Mouse (Mus musculus) thymus, adult 2 months (tissue): Measurements from ENCODE around the gene Mdga1. TPM values are rescaled to one million over a fixed set of nuclear protein-coding genes. Genes with fewer than 3 reads are reported as not detected.

Experiments
- DNase-seq: peaks from one replicate; pipeline ENCODE4 v3.0.0; 2021
- H3K27ac ChIP-seq: fragments of 200-500 bp; 2 replicates; pipeline ENCODE4 v1.5.1; 2012; ENCODE audit warnings: low read length, control low read depth; ENCODE audit not compliant: control insufficient read depth, insufficient read depth
- H3K27me3 ChIP-seq: fragments of 200-500 bp; 2 replicates; pipeline ENCODE4 v1.6.1; 2012; ENCODE audit warnings: mild to moderate bottlenecking, low read length, moderate library complexity, mixed read lengths; ENCODE audit not compliant: control insufficient read depth, insufficient read depth
- H3K36me3 ChIP-seq: fragments of 200-500 bp; 2 replicates; pipeline ENCODE4 v1.6.1; 2012; ENCODE audit warnings: mild to moderate bottlenecking, low read length, moderate library complexity; ENCODE audit not compliant: control insufficient read depth, insufficient read depth
- H3K4me1 ChIP-seq: fragments of 200-500 bp; replicated peaks from 2 replicates; pipeline ENCODE4 v1.6.1; 2012; ENCODE audit warnings: low read length; ENCODE audit not compliant: control insufficient read depth, insufficient read depth
- H3K4me3 ChIP-seq: fragments of 200-500 bp; 2 replicates; pipeline ENCODE4 v1.5.1; 2012; ENCODE audit warnings: mild to moderate bottlenecking, low read length, control low read depth, moderate library complexity; ENCODE audit not compliant: control insufficient read depth, insufficient read depth
- CTCF ChIP-seq: fragments of 200-500 bp; IDR thresholded peaks from 2 replicates; pipeline ENCODE4 v1.5.1; 2012; ENCODE audit warnings: mild to moderate bottlenecking, control low read depth, low read length, moderate library complexity, borderline replicate concordance; ENCODE audit not compliant: control insufficient read depth, poor library complexity, insufficient read depth; ENCODE audit errors: extremely low read depth
- POLR2A ChIP-seq: fragments of 200-500 bp; IDR thresholded peaks from 2 replicates; pipeline ENCODE4 v1.6.1; 2012; ENCODE audit warnings: mild to moderate bottlenecking, low read length, control low read depth, moderate library complexity; ENCODE audit not compliant: control insufficient read depth, poor library complexity, insufficient read depth; ENCODE audit errors: extremely low read depth
- WGBS: fragments of 180-500 bp; shearing (Covaris S2); methylation state at CpG from one replicate; pipeline ENCODE4 v1.1.7; 2018; 5-methylcytosine and 5-hydroxymethylcytosine counted together
- polyA plus RNA-seq: library from polyadenylated mRNA; depleted of rRNA; stranded (reverse); fragments of >200 nt; gene quantifications from 2 replicates; pipeline ENCODE4 v1.2.3, GENCODE M21; 2012

Gene Mdga1
- polyA plus RNA-seq, 1 experiment = 16.1 TPM

DNA sequence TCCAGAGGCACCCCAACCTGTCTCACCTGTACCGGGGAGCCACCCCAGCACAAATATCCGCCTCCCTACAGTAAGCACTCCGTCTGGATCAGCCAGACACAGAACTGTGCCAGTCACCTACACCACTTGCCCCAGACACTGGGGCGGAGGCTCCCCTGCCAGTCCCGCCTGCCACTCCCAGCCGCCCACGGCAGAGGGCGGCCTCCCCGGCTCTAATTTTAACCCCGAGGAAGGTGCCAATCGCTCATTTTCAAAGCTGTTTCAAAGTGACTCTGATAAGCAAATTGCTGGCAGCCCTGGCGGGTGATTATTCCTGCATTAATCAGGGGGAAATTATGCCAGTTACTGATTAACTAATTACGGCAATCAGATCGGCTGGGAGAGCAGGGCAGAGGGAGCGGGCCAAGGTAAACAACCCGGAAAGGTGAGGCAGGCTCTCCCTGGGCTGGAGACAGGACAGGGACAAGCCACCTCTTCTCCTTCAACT, 41.1 kb downstream of the Mdga1 start:
- H3K4me1 ChIP-seq = no peaks in the 10 kb centered on the region
- no peaks in the 10 kb centered on the region for H3K36me3 ChIP-seq
- H3K27ac ChIP-seq = no peak overlapping the region
- H3K27me3 ChIP-seq = no peaks in the 10 kb centered on the region
- no peak overlapping the region for H3K4me3 ChIP-seq
- TF ChIP-seq POLR2A (no peak), CTCF (0 out of 2 replicates have a peak, but pooled peaks have one; percentile 29)
- 47% methylated on average over 16 of the region's 16 CpGs for WGBS
- DNase-seq = peak; percentile 35

GRCm38 (mm10) chr17:29925608-29926606, 44.0 kb downstream of the Mdga1 start:
- no peak overlapping the region for H3K27ac ChIP-seq
- H3K4me3 ChIP-seq = no peak overlapping the region
- DNase-seq = no peak
- TF ChIP-seq POLR2A (no peak), CTCF (no peak)
- H3K27me3 ChIP-seq = no peaks in the 10 kb centered on the region
- WGBS = 85% methylated on average over 26 of the region's 26 CpGs
- no peaks in the 10 kb centered on the region for H3K4me1 ChIP-seq
- no peaks in the 10 kb centered on the region for H3K36me3 ChIP-seq

DNA sequence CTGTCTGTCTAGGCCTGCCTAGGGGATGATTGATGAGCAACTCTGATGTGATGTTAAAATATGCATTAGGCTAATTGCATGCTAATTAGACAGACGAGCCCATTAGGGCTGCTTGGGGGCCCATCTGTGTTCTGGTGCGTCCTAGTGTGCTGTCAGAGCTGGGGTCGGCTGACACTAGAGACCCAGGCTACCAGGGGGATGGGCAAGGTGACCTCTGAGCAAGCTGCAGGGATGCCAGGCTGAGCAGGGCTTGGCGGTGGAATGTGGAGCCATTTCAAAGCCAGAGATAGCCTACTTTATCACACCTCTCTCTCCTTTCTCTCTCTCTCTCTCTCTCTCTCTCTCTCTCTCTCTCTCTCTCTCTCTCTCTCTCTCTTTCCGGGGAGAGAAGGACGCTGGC, 49.8 kb downstream of the Mdga1 start:
- Histone ChIP-seq H3K4me3 (no peak overlapping the region), H3K27me3 (no peaks in the 10 kb centered on the region), H3K4me1 (peaks cover 10% of the 10 kb centered on the region), H3K27ac (no peak overlapping the region), H3K36me3 (no peaks in the 10 kb centered on the region)
- TF ChIP-seq POLR2A (no peak), CTCF (no peak)
- 90% methylated on average over 6 of the region's 6 CpGs for WGBS
- DNase-seq = no peak

DNA sequence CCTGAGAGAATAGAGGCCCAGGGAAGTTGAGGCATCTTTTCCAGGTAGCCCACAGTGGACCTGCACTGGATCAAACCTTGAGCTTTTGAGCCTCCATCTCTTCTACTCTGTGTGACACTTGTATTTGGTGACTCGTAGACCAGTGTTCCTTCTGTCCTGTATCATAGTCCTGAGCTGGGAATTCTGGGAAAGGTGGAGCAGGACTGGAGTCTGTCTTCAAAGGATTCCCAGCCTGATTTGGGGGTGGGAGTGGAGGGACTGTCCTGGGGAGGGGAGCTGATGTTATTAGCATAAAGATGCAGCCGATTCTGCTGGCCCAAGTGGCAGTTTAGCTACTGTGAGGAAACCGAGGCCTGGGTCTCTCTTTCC, 50.4 kb downstream of the Mdga1 start:
- H3K4me1 ChIP-seq = peaks cover 10% of the 10 kb centered on the region
- no peak overlapping the region for H3K4me3 ChIP-seq
- H3K27me3 ChIP-seq = no peaks in the 10 kb centered on the region
- no peak overlapping the region for H3K27ac ChIP-seq
- TF ChIP-seq POLR2A = no peak
- no peak for DNase-seq
- no peaks in the 10 kb centered on the region for H3K36me3 ChIP-seq
- 88% methylated on average over 3 of the region's 3 CpGs for WGBS

DNA sequence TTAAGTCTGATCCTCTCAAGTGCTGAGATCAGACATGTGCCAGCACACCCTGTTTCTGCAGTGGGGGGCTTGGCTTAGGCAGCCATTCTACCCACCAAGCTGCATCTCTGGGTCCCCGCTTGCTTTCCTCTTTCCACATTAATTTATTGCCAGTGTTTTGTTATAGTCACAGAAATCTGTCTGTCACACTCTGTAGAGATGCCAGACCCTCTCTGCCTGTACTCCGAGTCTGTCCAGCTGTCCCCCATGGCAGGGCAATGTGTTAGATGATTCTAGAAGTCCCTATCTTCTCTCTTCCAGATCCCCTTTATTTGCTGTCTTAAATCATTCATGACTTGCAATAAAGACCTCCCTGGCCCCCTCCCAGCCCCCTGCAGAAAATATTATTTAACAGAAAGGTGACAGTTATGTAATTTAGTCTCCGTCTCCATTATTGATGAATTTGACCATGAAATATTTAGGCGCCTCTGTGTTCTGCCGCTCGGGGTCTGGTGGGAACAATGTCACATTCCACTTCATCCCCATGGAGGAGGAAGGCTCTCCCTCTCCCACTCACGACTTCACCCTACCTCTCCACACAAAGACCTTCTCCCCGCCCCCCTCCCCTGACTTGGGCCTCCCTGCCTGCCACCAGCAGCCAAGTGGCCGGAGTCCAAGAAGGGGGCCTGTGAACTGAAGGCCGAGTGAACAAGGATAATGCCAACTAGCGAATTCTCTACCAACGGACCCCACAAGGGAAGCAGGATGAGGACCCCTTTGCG, 50.9 kb downstream of the Mdga1 start:
- H3K27me3 ChIP-seq = no peaks in the 10 kb centered on the region
- peaks cover 10% of the 10 kb centered on the region for H3K4me1 ChIP-seq
- no peak for TF ChIP-seq CTCF
- TF ChIP-seq POLR2A = no peak
- 94% methylated on average over 13 of the region's 13 CpGs for WGBS
- DNase-seq = no peak
- H3K36me3 ChIP-seq = no peaks in the 10 kb centered on the region
- H3K4me3 ChIP-seq = no peak overlapping the region
- H3K27ac ChIP-seq = no peak overlapping the region

DNA sequence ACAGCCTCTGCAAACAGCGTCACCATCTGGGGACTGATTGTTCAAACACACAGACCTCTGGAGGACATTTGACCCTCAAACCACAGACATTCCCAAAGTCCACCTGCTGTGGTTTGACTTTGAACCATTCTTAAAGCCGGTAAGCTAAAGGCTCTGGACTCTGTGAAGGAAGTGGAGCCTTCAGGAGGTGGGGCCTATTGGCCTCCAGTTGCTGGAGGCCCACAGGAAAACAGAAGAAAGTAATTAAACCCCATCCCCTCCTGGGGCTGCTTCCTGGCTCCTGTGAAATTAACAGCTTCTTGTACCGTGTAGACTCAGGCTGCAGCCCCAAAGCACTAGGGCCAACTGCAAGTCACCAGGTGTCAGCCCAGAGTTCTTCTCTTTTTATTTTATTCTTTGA, 52.9 kb downstream of the Mdga1 start:
- WGBS = 6% methylated on average over 3 of the region's 3 CpGs
- TF ChIP-seq CTCF (no peak), POLR2A (no peak)

More for the DNA sequence above, 52.9 kb downstream of the Mdga1 start:
- Histone ChIP-seq H3K27me3 (no peaks in the 10 kb centered on the region), H3K4me1 (peaks cover 10% of the 10 kb centered on the region), H3K4me3 (no peak overlapping the region), H3K36me3 (no peaks in the 10 kb centered on the region), H3K27ac (no peak overlapping the region)
- no peak for DNase-seq
